Mouse (Mus musculus): ENCODE data around the gene Atg101. TPM values are rescaled to one million over a fixed set of nuclear protein-coding genes. Genes with fewer than 3 reads are reported as not detected.

The Atg101 gene
- total RNA-seq, 2 experiments from 2014 or later, result 5.8 TPM; not detected in 1

DNA sequence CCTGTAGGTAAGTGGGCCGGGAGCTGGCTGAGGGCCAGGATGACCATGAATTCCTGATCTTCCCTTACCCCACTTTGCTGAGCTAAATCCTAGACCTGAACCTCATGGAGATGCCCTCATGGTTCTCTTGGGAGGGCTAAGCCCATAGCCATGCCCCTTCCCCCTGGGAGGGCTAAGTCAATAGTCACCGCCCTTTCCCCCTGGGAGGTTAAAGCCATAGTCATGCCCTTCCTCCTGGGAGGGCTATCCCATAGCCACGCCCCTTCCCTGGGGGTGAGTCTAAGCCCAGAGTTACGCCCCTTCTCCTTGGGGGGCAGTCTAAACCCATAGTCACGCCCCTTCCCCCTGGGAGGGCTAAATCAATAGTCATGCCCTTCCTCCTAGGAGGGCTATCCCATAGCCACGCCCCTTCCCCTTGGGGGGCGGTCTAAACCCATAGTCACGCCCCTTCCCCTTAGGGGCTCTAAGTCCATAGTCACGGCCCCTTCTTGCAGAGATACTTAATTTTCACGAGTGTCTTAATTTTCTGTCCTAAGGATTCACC lies 42.0 kb downstream of the Atg101 start:
- ATAC-seq (replicated peaks; ENCODE audit: low FRiP score, poor library complexity, severe bottlenecking), result no peak

- no peak for ATAC-seq (replicated peaks; ENCODE audit: low FRiP score, poor library complexity, severe bottlenecking)
Observed at GRCm38 (mm10) chr15:101327282-101327681, 43.2 kb downstream of the Atg101 start.

DNA sequence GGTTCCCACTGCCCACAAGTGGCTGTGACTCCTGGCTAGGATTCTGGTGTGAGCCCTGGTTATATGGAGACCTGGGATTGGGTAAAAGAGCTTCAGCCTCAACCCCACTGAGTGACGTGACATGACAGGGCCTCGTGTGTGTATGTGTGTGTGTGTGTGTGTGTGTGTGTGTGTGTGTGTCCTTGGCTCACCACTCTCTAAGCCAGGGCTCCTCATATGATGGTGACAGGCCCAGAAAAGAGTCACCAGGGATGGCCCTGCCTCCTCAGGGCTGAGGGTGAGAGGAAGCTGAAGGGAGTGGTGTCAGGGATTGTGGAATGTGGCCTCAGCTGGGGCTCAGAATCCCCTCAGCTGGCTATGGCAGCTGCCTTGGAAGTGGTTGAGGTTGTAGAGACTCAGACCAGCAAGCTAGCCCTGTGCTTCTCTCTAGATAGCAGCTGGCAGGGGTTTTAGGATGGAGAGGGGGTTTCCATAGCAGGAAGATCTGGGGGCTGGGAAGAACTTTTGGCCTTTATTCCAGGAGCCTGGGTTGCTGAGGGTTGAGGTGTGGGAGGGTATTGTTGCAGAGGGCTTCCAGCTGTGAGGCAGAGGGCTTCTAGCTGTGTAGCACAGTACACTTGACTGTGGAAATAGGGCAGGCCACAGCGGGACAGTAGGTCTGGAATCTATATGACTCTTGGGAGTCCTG lies 44.9 kb downstream of the Atg101 start:
- ATAC-seq (replicated peaks; ENCODE audit: low FRiP score, poor library complexity, severe bottlenecking), result no peak

GRCm38 (mm10) chr15:101329564-101329892 lies 45.5 kb downstream of the Atg101 start:
- no peak for ATAC-seq (replicated peaks; ENCODE audit: low FRiP score, poor library complexity, severe bottlenecking)

DNA sequence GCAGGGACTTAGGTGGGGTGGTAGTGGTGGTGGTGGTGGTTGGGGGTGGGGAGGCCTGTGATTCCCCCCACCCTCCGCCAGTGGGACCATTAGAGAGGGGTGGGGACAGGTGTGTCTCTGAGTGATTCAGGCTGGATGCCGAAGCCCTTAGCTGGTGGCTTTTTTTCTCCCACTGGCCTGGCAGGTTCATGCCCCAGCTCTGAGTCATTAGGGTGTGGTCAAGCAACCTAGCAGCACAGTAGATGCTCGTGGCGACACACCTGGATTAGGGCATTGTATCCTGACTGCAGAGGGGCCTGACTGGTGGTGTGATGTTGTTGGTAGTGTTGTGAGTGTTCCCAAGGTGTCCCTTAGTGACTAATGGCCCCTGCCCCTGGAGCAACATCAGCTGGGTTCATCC lies 47.0 kb downstream of the Atg101 start:
- no peak for ATAC-seq (replicated peaks; ENCODE audit: low FRiP score, poor library complexity, severe bottlenecking)

DNA sequence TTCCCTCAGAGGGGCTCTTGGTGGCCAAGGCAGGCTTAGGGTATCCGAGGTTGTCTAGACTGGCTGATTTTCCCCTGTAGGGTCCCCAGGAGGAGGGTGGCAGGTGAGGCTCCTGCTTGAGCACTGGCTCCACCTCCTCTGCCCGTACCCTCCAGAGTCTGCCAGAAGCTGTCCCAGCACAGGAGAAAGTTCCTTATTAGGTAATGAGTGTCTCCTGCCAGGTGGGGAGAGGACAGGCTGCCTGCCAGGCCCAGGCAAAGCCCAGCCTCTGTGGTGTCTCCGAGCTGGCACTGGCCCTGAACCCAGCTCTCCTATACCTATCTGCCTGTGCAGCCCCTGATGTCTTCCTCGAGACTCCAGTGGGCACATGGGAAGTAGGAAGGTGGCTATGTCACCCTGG lies 48.3 kb downstream of the Atg101 start:
- ATAC-seq (replicated peaks; ENCODE audit: low FRiP score, poor library complexity, severe bottlenecking), result no peak

DNA sequence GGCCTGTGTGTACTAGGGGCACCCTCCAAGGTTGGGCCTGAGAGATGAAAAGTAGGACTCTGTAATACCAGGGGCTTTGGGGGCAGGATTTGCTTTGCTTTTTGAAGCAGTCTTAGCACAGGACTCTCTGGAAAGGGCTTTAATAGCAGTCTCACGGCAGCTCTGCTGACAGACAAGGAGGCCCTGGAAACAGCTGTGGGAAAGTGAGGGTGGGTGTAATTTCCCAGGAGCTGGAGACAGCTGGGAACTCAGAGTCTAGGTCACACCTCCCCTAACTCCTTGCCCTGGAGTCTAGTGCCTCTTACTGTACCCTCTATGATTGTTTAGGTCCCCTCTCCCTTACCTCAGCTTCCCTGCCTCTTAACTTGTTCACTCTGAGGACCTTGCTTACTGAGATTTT lies 49.1 kb downstream of the Atg101 start:
- no peak for ATAC-seq (replicated peaks; ENCODE audit: low FRiP score, poor library complexity, severe bottlenecking)

DNA sequence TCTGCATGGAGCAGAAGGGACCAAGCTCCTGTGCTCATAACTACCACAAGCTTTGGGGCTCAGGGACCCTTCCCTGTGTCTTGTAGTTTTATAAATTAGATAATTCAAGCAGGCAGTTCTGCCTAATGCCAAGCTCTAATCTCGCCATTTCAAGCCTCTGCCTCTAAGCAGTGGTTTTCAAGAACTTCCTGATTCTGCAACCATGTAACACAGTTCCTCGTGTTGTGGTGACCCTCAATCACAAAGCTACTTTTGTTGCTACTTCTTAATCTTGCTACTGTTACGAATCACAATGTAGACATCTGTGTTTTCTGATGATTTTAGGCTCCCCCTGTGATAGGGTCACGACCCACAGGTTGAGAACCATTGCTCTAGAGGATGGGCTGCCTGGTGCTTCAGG lies 49.6 kb downstream of the Atg101 start:
- no peak for ATAC-seq (replicated peaks; ENCODE audit: low FRiP score, poor library complexity, severe bottlenecking)

DNA sequence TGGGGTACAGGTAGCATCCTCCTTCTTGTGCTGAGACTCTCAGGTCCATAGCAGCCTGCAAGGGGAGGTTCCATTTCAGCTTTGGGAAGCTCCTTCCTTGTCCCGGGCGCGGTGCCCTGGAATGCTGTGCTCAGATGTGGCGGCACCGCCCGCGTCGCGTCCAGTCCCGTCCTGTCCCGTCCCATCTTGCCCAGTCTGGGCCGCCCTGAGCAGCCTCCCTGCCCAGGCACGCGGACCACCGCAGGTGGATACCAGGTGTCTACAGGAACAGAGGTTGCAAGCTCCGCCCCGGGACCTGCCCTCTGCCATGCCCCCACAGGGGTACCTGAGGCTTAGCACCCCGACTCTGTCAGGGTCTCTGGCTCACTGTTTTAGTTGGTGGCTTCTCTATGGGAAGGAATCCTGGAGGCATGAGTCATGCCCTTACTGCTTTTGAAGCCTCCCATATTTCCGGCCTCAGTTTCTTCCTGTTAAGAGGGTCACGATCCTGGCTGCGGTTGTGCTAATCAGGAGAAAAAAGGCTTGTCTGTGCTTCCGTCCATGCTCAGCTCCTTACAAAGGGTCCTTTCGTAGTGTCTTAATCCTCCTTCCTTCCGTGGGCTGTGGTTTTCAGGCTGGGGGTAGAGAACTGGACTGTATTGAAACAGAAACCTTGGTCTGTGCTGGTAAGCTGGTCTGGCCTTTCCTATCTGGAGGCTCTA lies 52.6 kb downstream of the Atg101 start:
- no peak for ATAC-seq (replicated peaks; ENCODE audit: low FRiP score, poor library complexity, severe bottlenecking)

- no peak for ATAC-seq (replicated peaks; ENCODE audit: low FRiP score, poor library complexity, severe bottlenecking)
Observed at GRCm38 (mm10) chr15:101338359-101338758, 54.3 kb downstream of the Atg101 start.

DNA sequence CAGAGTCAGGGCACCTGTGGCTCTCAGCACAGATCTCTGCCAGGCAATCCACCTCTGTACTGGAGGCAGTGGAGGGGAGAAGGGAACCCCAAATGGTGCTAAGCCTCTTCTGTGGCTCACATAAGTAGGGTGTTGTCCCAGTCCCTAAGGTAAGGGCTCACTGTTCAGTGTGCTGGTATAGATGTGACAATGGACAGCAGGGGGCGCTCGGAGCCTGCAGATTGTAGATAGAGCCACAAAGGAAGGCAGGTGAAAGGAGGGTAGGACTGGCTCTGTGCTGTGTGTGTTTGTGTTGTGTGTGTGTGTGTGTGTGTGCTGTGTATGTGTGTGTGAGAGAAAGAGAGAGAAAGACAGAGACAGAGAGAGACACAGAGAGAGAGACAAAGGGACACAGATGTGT lies 55.5 kb downstream of the Atg101 start:
- no peak for ATAC-seq (replicated peaks; ENCODE audit: low FRiP score, poor library complexity, severe bottlenecking)

Other genes starting within 250 kb of the Atg101 start
- gene Gm47841, start 236.9 kb upstream of the Atg101 start, total RNA-seq (2015; ENCODE audit: low replicate concordance), result not detected in 2 replicates
- gene Gm47841, start 236.9 kb upstream of the Atg101 start, total RNA-seq (2017; ENCODE audit: low replicate concordance), result not detected in 2 replicates
- not detected in 2 replicates for gene Fignl2, start 205.7 kb upstream of the Atg101 start, total RNA-seq (2015; ENCODE audit: low replicate concordance)
- gene Fignl2, start 205.7 kb upstream of the Atg101 start, total RNA-seq (2017; ENCODE audit: low replicate concordance), result not detected in 2 replicates
- gene Ankrd33, start 168.5 kb upstream of the Atg101 start, total RNA-seq (2015; ENCODE audit: low replicate concordance), result not detected in 2 replicates
- gene Ankrd33, start 168.5 kb upstream of the Atg101 start, total RNA-seq (2017; ENCODE audit: low replicate concordance), result not detected in 2 replicates
- gene Acvrl1, start 155.8 kb upstream of the Atg101 start, total RNA-seq (2015; ENCODE audit: low replicate concordance), result 1.1 and 23.1 TPM in 2 replicates
- gene Acvrl1, start 155.8 kb upstream of the Atg101 start, total RNA-seq (2017; ENCODE audit: low replicate concordance), result 0.08 and 1.3 TPM in 2 replicates
- 0.84 and 1.8 TPM in 2 replicates for gene Acvr1b, start 110.2 kb upstream of the Atg101 start, total RNA-seq (2015; ENCODE audit: low replicate concordance)
- gene Acvr1b, start 110.2 kb upstream of the Atg101 start, total RNA-seq (2017; ENCODE audit: low replicate concordance), result 1.2 and 1.4 TPM in 2 replicates
- not detected in 2 replicates for gene Grasp, start 60.1 kb upstream of the Atg101 start, total RNA-seq (2015; ENCODE audit: low replicate concordance)
- not detected in 2 replicates for gene Grasp, start 60.1 kb upstream of the Atg101 start, total RNA-seq (2017; ENCODE audit: low replicate concordance)
- gene Nr4a1, start 30.0 kb upstream of the Atg101 start, total RNA-seq (2015; ENCODE audit: low replicate concordance), result 2.9 and 5.0 TPM in 2 replicates
- gene Nr4a1, start 30.0 kb upstream of the Atg101 start, total RNA-seq (2017; ENCODE audit: low replicate concordance), result 1.0 and 9.4 TPM in 2 replicates
- not detected in 2 replicates for gene 6030408B16Rik, start 8.9 kb downstream of the Atg101 start, total RNA-seq (2015; ENCODE audit: low replicate concordance)
- not detected in 2 replicates for gene 6030408B16Rik, start 8.9 kb downstream of the Atg101 start, total RNA-seq (2017; ENCODE audit: low replicate concordance)
- 0.42 and 4.7 TPM in 2 replicates for gene Krt80, start 85.9 kb downstream of the Atg101 start, total RNA-seq (2015; ENCODE audit: low replicate concordance)
- 0.90 and 2.5 TPM in 2 replicates for gene Krt80, start 85.9 kb downstream of the Atg101 start, total RNA-seq (2017; ENCODE audit: low replicate concordance)
- gene Krt7, start 126.8 kb downstream of the Atg101 start, total RNA-seq (2015; ENCODE audit: low replicate concordance), result not detected in 2 replicates
- not detected in 2 replicates for gene Krt7, start 126.8 kb downstream of the Atg101 start, total RNA-seq (2017; ENCODE audit: low replicate concordance)
- gene Krt87, start 154.5 kb downstream of the Atg101 start, total RNA-seq (2015; ENCODE audit: low replicate concordance), result not detected in 2 replicates
- gene Krt87, start 154.5 kb downstream of the Atg101 start, total RNA-seq (2017; ENCODE audit: low replicate concordance), result not detected in 2 replicates
- gene Krt88, start 163.5 kb downstream of the Atg101 start, total RNA-seq (2015; ENCODE audit: low replicate concordance), result not detected in 2 replicates
- gene Krt88, start 163.5 kb downstream of the Atg101 start, total RNA-seq (2017; ENCODE audit: low replicate concordance), result not detected in 2 replicates
- gene Krt81, start 179.5 kb downstream of the Atg101 start, total RNA-seq (2015; ENCODE audit: low replicate concordance), result 0.84 TPM in 1 of 2 replicates, not detected in the other
- not detected in 2 replicates for gene Krt81, start 179.5 kb downstream of the Atg101 start, total RNA-seq (2017; ENCODE audit: low replicate concordance)
- gene Krt86, start 189.2 kb downstream of the Atg101 start, total RNA-seq (2015; ENCODE audit: low replicate concordance), result not detected in 2 replicates
- gene Krt86, start 189.2 kb downstream of the Atg101 start, total RNA-seq (2017; ENCODE audit: low replicate concordance), result not detected in 2 replicates
- not detected in 2 replicates for gene Krt83, start 207.2 kb downstream of the Atg101 start, total RNA-seq (2015; ENCODE audit: low replicate concordance)
- not detected in 2 replicates for gene Krt83, start 207.2 kb downstream of the Atg101 start, total RNA-seq (2017; ENCODE audit: low replicate concordance)
- not detected in 2 replicates for gene Gm49425, start 233.0 kb downstream of the Atg101 start, total RNA-seq (2015; ENCODE audit: low replicate concordance)
- gene Gm49425, start 233.0 kb downstream of the Atg101 start, total RNA-seq (2017; ENCODE audit: low replicate concordance), result not detected in 2 replicates
- gene Krt84, start 248.5 kb downstream of the Atg101 start, total RNA-seq (2015; ENCODE audit: low replicate concordance), result not detected in 2 replicates
- not detected in 2 replicates for gene Krt84, start 248.5 kb downstream of the Atg101 start, total RNA-seq (2017; ENCODE audit: low replicate concordance)